Mouse (Mus musculus) CH12F3 (cell line): ENCODE results near the gene Vmn1r52.
"Not testable (repeated sequence)": the region's sequence is repeated elsewhere in the genome, so short reads cannot be mapped to it uniquely, and the experiment has no call there.

Experiments
- in situ Hi-C: fragments of 300-500 bp; cut with MboI; formaldehyde crosslinking; loops from 2 replicates; pipeline ENCODE4 v1.14.3; 2020; ENCODE audit warnings: low sequenced_read_pairs

The Vmn1r52 gene

GRCm38 (mm10) chr6:90174508-90174907 is at the start of gene Vmn1r52:
TSS of gene Vmn1r52 (plus strand) at chr6:90174808.
- in situ Hi-C loops = no loop called here

- in situ Hi-C loops = no loop called here
These were observed 14.5 kb upstream of the Vmn1r52 start for GRCm38 (mm10) chr6:90160139-90160538.

GRCm38 (mm10) chr6:90202493-90202892 is 27.9 kb downstream of the Vmn1r52 start, which contains the start of gene V1ra8:
TSS of gene V1ra8 (plus strand) at chr6:90202793.
- in situ Hi-C loops = not testable (repeated sequence)

- in situ Hi-C loops = no loop called here
These were observed 49.7 kb downstream of the Vmn1r52 start, which contains the start of gene Vmn1r53 for GRCm38 (mm10) chr6:90224338-90224737. TSS of gene Vmn1r53 (minus strand) at chr6:90224438.
